Mouse (Mus musculus): Measurements from ENCODE around the gene Ubtf. TPM values are rescaled to one million over a fixed set of nuclear protein-coding genes. Genes with fewer than 3 reads are reported as not detected.
A peak's percentile ranks its signal among the peaks of the same experiment; 100 is the strongest.

Ubtf gene
- polyA plus RNA-seq, 1 experiment = 80.5 TPM

DNA sequence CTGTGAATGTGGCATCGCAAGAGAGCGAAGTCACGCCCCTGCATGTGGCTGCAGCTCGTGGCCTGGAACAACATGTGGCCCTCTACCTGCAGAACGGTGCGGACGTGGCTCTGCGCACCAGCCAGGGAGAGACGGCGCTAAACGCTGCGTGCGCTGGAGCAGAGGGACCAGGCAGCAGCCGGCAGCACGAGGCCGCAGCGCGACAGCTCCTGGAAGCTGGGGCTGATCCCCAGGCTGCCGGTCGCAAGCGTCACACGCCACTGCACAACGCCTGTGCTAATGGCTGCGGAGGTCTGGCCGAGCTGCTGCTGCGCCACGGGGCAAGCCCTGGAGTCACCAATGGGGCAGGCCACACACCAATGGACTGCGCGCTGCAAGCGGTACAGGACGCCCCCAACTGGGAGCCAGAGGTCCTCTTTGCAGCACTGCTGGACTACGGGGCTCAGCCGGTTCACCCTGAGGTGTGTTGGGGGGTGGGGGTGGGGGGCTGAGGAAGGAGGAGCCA lies 43.1 kb downstream of the Ubtf start:
- DNase-seq (ENCODE audit: low read depth) = peak; percentile 63
- no peak for TF ChIP-seq POLR2A (IDR thresholded peaks at IDR 0.05; ENCODE audit: borderline replicate concordance, extremely low read depth, insufficient read depth, insufficient read length, poor library complexity, severe bottlenecking)
- no peak for TF ChIP-seq CTCF (IDR thresholded peaks at IDR 0.05; ENCODE audit: borderline replicate concordance, extremely low read depth, insufficient read depth, insufficient read length)

DNA sequence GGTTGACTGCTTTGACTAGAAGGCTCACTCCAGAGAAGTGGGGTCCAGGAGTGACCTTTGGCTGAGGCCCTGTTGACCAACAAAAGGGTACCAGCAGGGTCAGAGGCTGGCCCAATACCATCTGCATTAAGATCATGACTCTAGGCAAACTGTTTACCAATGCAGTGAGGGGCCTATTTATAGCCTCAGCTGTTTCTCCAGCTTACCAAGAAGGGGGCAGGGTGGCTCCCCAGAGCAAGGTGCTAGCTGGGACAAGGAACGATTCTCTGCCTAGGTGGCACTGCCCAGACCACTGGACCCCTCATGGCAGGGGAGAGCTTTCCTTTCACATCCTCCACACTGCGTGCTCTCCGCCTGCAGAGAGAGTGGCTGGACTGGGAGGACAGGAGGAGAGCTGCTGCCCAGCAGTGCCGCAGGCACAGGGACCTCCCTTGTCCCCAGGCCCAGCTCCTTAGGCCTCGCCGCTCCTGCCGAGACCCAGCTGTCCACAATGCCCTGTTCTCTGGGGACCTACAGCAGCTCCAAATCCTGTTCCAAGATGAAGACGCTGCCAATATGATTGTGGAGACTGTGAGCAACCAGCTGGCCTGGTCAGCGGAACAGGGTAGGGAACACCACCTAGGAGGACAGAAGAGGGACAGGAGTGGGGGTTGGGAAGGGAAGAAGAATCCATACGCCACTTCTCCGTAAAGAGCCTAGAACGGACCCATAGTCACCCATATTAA lies 50.9 kb downstream of the Ubtf start, which contains the start of gene Asb16:
Gene Asb16 (plus strand): TSS at position 224 of the 725 bp plus-strand sequence.
- TF ChIP-seq CTCF (IDR thresholded peaks at IDR 0.05; ENCODE audit: borderline replicate concordance, extremely low read depth, insufficient read depth, insufficient read length) = no peak
- TF ChIP-seq POLR2A (IDR thresholded peaks at IDR 0.05; ENCODE audit: borderline replicate concordance, extremely low read depth, insufficient read depth, insufficient read length, poor library complexity, severe bottlenecking) = no peak
- no peak for DNase-seq (ENCODE audit: low read depth)

DNA sequence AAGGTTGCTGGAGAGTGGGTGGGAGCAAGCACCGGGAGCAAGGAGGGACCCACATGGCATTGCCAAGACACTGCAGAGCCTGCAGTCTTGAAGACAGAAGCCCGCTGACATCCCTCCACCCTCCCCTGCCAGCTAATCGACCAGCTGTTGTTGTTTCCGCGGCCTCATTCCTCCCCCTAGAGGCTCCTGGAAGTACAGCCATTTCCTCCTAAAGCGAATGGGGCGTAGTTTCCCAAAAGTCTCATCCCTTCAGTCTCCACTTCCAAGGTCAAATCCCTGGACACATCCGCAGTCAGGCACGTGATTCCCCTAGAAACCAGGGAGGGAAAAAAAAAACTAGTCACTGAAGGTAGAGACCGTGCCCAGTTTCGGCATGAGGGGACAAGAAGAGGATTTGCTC lies 52.1 kb downstream of the Ubtf start:
- peak; percentile 90 for DNase-seq (ENCODE audit: low read depth)
- TF ChIP-seq CTCF (IDR thresholded peaks at IDR 0.05; ENCODE audit: borderline replicate concordance, extremely low read depth, insufficient read depth, insufficient read length) (peak; percentile 79), POLR2A (IDR thresholded peaks at IDR 0.05; ENCODE audit: borderline replicate concordance, extremely low read depth, insufficient read depth, insufficient read length, poor library complexity, severe bottlenecking) (no peak)

DNA sequence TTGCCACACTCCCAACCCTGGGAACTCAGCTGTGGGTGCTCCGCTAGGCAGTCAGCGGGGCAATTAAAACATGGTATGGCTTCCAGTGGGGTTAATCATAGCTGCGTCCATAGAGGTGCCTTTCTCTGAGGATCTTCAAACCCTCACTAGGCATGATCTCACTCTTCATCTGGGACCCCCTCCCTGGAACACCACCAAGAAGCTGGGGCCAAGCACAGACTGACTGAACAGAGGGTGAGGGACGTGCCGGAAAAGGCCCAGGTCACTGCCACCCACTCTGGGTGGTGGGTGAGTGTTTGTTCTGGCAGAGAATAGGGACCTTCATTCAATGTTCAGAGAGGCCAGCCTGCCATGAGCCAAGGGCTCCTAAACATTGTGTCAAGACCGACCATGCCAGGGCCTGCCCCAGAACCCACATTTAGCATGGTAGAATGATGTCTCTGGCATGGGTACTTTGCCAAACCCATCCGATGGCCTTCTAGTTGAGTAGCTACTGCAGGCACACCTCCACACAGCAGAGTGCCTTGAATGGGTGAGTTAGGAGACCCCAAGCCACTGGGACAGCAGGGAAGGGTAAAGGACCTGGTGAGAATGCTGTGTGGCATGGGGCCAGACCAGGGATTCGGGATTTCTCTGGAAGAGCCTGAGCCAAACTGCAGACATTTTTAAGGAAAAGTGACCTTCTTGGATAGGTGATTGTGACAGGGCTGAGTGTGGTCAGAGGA lies 52.7 kb downstream of the Ubtf start:
- TF ChIP-seq CTCF (IDR thresholded peaks at IDR 0.05; ENCODE audit: borderline replicate concordance, extremely low read depth, insufficient read depth, insufficient read length) (no peak), POLR2A (IDR thresholded peaks at IDR 0.05; ENCODE audit: borderline replicate concordance, extremely low read depth, insufficient read depth, insufficient read length, poor library complexity, severe bottlenecking) (no peak)

DNA sequence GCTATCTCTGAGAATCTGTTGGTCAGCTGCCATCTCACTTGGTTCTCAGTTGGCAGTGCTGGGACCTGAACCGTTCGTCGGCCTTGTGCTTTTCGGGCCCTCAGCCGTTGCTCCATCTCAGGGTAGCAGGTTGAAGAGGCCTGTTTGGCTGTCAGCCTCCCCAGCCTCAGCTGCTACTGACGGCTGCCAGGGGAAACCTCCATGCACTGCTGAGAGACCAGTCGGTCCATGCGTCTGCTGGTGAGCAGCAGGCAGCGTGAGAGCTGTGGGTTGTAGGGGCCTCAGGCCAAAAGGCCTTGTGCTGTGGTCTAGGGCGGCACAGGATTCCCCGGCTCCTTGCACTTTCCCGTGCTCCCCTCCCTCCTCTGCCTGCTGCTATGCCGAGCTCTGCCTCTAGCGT lies 53.7 kb downstream of the Ubtf start:
- DNase-seq (ENCODE audit: low read depth) = no peak
- TF ChIP-seq CTCF (IDR thresholded peaks at IDR 0.05; ENCODE audit: borderline replicate concordance, extremely low read depth, insufficient read depth, insufficient read length) = no peak

More for the DNA sequence above, 52.7 kb downstream of the Ubtf start:
- no peak for DNase-seq (ENCODE audit: low read depth)

DNA sequence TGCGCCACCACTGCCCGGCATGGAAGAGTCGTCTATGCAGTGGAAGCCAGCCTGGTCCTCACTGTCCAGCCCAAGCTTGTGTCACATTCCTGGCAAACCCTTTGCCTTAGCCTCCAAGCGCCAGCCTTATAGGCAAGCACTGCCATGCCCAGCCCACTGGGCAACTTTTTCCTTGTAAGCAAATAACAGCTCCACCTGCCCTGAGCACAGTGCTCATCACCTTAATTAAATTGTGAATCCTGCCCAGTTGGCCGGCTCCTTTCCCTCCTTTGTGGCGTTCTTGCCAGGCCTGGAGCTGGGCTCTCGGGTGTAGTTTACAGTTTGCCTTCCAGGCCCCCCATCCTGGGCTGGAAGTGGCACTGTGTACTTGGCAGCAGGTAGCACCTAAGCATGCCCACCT lies 56.3 kb downstream of the Ubtf start:
- DNase-seq (ENCODE audit: low read depth) = no peak
- TF ChIP-seq CTCF (IDR thresholded peaks at IDR 0.05; ENCODE audit: borderline replicate concordance, extremely low read depth, insufficient read depth, insufficient read length) = no peak

DNA sequence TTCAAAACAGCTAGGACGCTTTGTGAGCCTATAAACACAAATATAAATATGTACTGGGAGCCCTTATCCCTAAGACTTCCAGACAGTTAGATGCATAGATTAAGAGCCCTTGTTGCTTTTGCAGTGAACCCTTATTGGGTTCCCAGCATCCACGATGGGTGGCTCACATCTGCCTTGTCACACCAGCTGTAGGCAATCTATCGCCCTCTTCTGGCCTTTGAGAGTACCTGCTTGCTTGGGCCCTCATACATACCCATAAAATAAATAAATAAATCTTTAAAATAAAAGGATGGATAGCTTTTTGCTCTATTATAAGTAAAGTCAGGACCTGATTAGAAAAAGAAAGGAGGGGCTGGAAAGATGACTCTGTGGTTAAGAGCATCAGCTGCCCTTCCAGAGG lies 61.0 kb downstream of the Ubtf start:
- TF ChIP-seq POLR2A (IDR thresholded peaks at IDR 0.05; ENCODE audit: borderline replicate concordance, extremely low read depth, insufficient read depth, insufficient read length, poor library complexity, severe bottlenecking) (no peak), CTCF (IDR thresholded peaks at IDR 0.05; ENCODE audit: borderline replicate concordance, extremely low read depth, insufficient read depth, insufficient read length) (peak; percentile 21; the same call in 1 of the 2 replicates)
- DNase-seq (ENCODE audit: low read depth) = no peak

DNA sequence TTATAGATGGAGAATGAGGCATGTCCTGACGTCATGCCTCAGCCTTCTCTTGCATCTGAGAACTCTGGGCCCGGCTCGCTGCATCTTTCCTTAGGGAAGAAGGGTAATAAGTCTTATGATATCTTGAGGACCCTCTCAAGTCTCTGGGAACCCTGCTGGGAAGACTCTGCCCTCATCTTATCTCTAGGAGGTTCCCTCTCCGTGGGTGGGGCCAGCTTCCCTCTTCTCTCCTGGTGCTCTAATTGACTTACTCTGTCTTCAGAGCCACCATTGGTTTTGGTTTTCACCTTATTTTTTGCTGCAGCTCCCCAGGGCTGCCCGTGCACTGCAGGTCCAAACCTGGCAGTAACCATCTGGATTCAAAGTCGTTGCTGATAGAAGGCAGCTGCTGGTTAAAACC lies 61.4 kb downstream of the Ubtf start:
- TF ChIP-seq POLR2A (IDR thresholded peaks at IDR 0.05; ENCODE audit: borderline replicate concordance, extremely low read depth, insufficient read depth, insufficient read length, poor library complexity, severe bottlenecking) (no peak), CTCF (IDR thresholded peaks at IDR 0.05; ENCODE audit: borderline replicate concordance, extremely low read depth, insufficient read depth, insufficient read length) (no peak)
- DNase-seq (ENCODE audit: low read depth) = no peak

DNA sequence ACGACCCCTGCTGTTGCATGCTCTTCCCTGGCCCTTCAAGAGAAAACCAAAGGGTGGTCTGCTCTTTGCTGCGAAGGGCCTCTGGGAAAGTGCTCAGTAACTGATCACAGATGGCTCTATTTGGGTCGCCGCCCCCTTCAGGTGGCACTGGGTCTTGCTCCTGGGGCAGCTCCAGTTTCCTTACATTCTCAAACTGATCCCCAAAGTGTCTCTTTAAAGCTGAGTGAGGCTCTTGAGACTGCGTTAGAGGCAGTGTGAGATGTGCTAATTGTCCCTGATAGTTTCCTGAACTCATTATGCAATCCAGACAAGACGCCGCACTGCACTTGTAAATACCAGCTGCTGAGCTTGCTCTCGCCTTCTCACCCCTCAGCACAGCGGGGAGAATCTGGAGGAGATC lies 62.0 kb downstream of the Ubtf start:
- DNase-seq (ENCODE audit: low read depth) = peak; percentile 65
- peak; percentile 63 for TF ChIP-seq CTCF (IDR thresholded peaks at IDR 0.05; ENCODE audit: borderline replicate concordance, extremely low read depth, insufficient read depth, insufficient read length)
- TF ChIP-seq POLR2A (IDR thresholded peaks at IDR 0.05; ENCODE audit: borderline replicate concordance, extremely low read depth, insufficient read depth, insufficient read length, poor library complexity, severe bottlenecking) = no peak

Other genes starting within 250 kb of the Ubtf start
- gene Mpp2, start 231.2 kb downstream of the Ubtf start, polyA plus RNA-seq (2012; rRNA removed) = 49.9 and 51.5 TPM in 2 replicates
- not detected in 2 replicates for gene Ppy, start 218.4 kb downstream of the Ubtf start, polyA plus RNA-seq (2012; rRNA removed)
- gene Pyy, start 211.9 kb downstream of the Ubtf start, polyA plus RNA-seq (2012; rRNA removed) = 1.8 and 4.0 TPM in 2 replicates
- gene Nags, start 174.2 kb downstream of the Ubtf start, polyA plus RNA-seq (2012; rRNA removed) = 0.04 and 0.05 TPM in 2 replicates
- gene Tmem101, start 163.3 kb downstream of the Ubtf start, polyA plus RNA-seq (2012; rRNA removed) = 36.3 and 38.6 TPM in 2 replicates
- 36.5 and 47.6 TPM in 2 replicates for gene Lsm12, start 134.4 kb downstream of the Ubtf start, polyA plus RNA-seq (2012; rRNA removed)
- gene G6pc3, start 130.1 kb downstream of the Ubtf start, polyA plus RNA-seq (2012; rRNA removed) = 56.9 and 67.0 TPM in 2 replicates
- gene Hdac5, start 89.6 kb downstream of the Ubtf start, polyA plus RNA-seq (2012; rRNA removed) = 147 and 153 TPM in 2 replicates
- gene BC030867, start 70.9 kb downstream of the Ubtf start, polyA plus RNA-seq (2012; rRNA removed) = 5.0 and 8.2 TPM in 2 replicates
- gene Asb16, start 51.0 kb downstream of the Ubtf start, polyA plus RNA-seq (2012; rRNA removed) = 0.25 and 0.56 TPM in 2 replicates
- gene Tmub2, start 34.8 kb downstream of the Ubtf start, polyA plus RNA-seq (2012; rRNA removed) = 74.7 and 88.3 TPM in 2 replicates
- gene Atxn7l3, start 23.1 kb downstream of the Ubtf start, polyA plus RNA-seq (2012; rRNA removed) = 116 and 130 TPM in 2 replicates
- 1.3 and 2.6 TPM in 2 replicates for gene Slc4a1, start 46.5 kb upstream of the Ubtf start, polyA plus RNA-seq (2012; rRNA removed)
- 292 and 306 TPM in 2 replicates for gene Rundc3a, start 73.7 kb upstream of the Ubtf start, polyA plus RNA-seq (2012; rRNA removed)
- 122 and 129 TPM in 2 replicates for gene Slc25a39, start 88.2 kb upstream of the Ubtf start, polyA plus RNA-seq (2012; rRNA removed)
- 33.2 and 53.0 TPM in 2 replicates for gene Grn, start 110.6 kb upstream of the Ubtf start, polyA plus RNA-seq (2012; rRNA removed)
- gene Fam171a2, start 127.9 kb upstream of the Ubtf start, polyA plus RNA-seq (2012; rRNA removed) = 221 and 276 TPM in 2 replicates
- gene Itga2b, start 150.4 kb upstream of the Ubtf start, polyA plus RNA-seq (2012; rRNA removed) = 4.8 and 5.3 TPM in 2 replicates
- 46.1 and 58.4 TPM in 2 replicates for gene Gpatch8, start 236.7 kb upstream of the Ubtf start, polyA plus RNA-seq (2012; rRNA removed)

Data from brain, embryonic 14.5 days (tissue).